Mouse (Mus musculus): ENCODE data around the gene Fmo1.

DNA sequence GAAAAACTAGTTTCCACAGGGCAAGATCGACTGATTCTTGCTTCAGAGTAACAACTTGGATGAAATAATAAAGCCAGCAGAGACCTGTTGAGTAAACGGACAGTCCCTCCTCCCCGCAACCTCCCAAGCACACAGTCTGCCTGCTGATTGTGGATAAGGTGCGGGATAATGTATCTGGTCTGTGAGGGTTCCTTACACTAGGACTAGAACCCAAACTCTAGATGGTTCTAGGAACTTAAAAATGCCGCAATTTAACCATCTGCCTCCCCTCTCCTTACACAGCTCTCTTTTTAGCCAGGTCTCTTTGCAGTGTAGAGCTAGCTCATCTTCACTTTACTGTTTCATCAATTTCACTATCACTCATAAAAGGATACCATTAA is 33.8 kb downstream of the Fmo1 start:
- no peak for TF ChIP-seq HCFC1 (IDR thresholded peaks at IDR 0.05; ENCODE audit: borderline replicate concordance, insufficient read depth, low read length)
- TF ChIP-seq ZNF384 (IDR thresholded peaks at IDR 0.05; ENCODE audit: low read depth, low read length): no peak
- no peak for TF ChIP-seq CHD2 (IDR thresholded peaks at IDR 0.05; ENCODE audit: low read depth, low read length)

Measured in ES-E14 (cell line).